Mouse (Mus musculus) 416B (cell line): ENCODE measurements around the gene Ntmt1.

Experiments used
- DNase-seq: peaks from one replicate; pipeline ENCODE4 v3.0.0; 2011; ENCODE audit warnings: low read depth

The Ntmt1 gene

DNA sequence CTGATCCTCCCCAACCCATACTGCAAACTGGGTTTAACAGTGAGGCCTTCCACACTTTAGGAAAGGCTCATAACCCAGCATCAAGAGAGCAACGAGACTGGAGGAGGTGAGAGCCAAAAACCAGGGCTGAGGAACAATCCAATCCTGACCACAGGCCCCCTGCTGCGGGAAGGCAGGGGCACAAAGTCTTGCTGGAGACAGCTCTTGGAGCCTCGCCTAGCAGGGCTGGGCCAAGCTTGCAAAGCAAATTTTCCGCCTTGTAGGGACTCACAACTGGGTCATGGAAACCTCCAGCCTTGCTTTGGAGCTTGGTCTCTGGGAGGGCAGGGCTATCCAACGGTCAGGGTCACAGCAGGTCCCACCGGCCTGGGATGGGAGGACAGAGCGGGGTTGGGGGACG lies 63.2 kb downstream of the Ntmt1 start:
- DNase-seq = no peak
